Mouse (Mus musculus) lung, postnatal 0 days (tissue): Measurements from ENCODE around the gene Gna12.

Experiments
- CTCF ChIP-seq: IDR thresholded peaks from 2 replicates; pipeline ENCODE4 v1.5.1; 2016; ENCODE audit warnings: antibody characterized with exemption, mild to moderate bottlenecking
- EP300 ChIP-seq: IDR thresholded peaks from 2 replicates; pipeline ENCODE4 v1.6.1; 2016; ENCODE audit warnings: antibody characterized with exemption, mild to moderate bottlenecking, control low read depth

DNA sequence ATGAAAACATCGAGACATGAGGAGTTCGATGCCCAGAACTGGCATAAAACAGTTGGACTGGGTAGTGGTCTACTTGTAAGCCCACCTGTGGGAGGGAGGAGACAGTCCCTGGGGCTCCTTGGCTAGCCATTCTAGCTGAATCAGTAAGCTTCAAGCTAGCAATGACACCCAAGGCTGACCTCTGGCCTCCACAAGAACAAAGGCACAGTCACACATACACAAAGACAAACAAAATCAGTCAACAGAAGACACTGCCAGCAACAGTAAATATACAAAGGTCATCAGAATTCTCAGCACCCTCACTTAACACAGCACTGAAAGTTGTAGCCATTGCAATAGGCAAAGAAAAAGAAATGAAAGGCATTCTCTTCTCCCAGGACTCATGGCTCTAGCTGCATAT, 6.8 kb downstream of the Gna12 start:
- TF ChIP-seq CTCF (no peak), EP300 (no peak)
